Mouse (Mus musculus) liver, embryonic 15.5 days (tissue): ENCODE measurements at regions not wholly inside any gene's neighbourhood (a gene's known extent, or its start where the extent isn't known, plus 50 kb on each side); places are given as distances from the start of the nearest gene placed in this dataset.

ENCODE experiments used
- ATAC-seq: fragments of 200-750 bp; cut with Nextera tagmentation; 2 replicates; pipeline ENCODE4 v1.8.0; 2017; ENCODE audit warnings: moderate number of reproducible peaks, mild to moderate bottlenecking, moderate library complexity; ENCODE audit not compliant: insufficient read depth
- H3K27ac ChIP-seq: fragments of 300-500 bp; sonication (generic); replicated peaks from 2 replicates; pipeline ENCODE4 v1.5.1; 2015; ENCODE audit warnings: mild to moderate bottlenecking, inconsistent platforms
- H3K27me3 ChIP-seq: fragments of 300-500 bp; sonication (generic); 2 replicates; pipeline ENCODE4 v1.6.1; 2015; ENCODE audit warnings: mild to moderate bottlenecking, inconsistent platforms
- H3K36me3 ChIP-seq: fragments of 300-500 bp; sonication (generic); replicated peaks from 2 replicates; pipeline ENCODE4 v1.6.1; 2015; ENCODE audit warnings: moderate library complexity, mild to moderate bottlenecking, inconsistent platforms
- H3K4me1 ChIP-seq: fragments of 300-500 bp; sonication (generic); replicated peaks from 2 replicates; pipeline ENCODE4 v1.6.1; 2015; ENCODE audit warnings: inconsistent platforms
- H3K4me2 ChIP-seq: fragments of 300-500 bp; sonication (generic); 2 replicates; pipeline ENCODE4 v1.6.1; 2015; ENCODE audit warnings: moderate library complexity, mild to moderate bottlenecking, inconsistent platforms
- H3K4me3 ChIP-seq: fragments of 300-500 bp; sonication (generic); replicated peaks from 2 replicates; pipeline ENCODE4 v1.5.1; 2015; ENCODE audit warnings: mild to moderate bottlenecking, inconsistent platforms
- H3K9ac ChIP-seq: fragments of 300-500 bp; sonication (generic); 2 replicates; pipeline ENCODE4 v1.6.1; 2015; ENCODE audit warnings: moderate library complexity, mild to moderate bottlenecking, inconsistent platforms
- H3K9me3 ChIP-seq: fragments of 300-500 bp; sonication (generic); replicated peaks from 2 replicates; pipeline ENCODE4 v1.6.1; 2016; ENCODE audit warnings: inconsistent platforms
- WGBS: fragments of 180-500 bp; shearing (Covaris S2); methylation state at CpG from one replicate; pipeline ENCODE4 v1.1.7; 2015; ENCODE audit warnings: mixed read lengths; ENCODE audit not compliant: insufficient replicate concordance; 5-methylcytosine and 5-hydroxymethylcytosine counted together

- no peak overlapping the region for H3K9ac ChIP-seq
- ATAC-seq: no peak
- H3K27me3 ChIP-seq: no peaks in the 10 kb centered on the region
- H3K27ac ChIP-seq: no peak overlapping the region
- H3K4me2 ChIP-seq: no peak overlapping the region
- H3K4me3 ChIP-seq: no peak overlapping the region
- H3K36me3 ChIP-seq: no peaks in the 10 kb centered on the region
- H3K9me3 ChIP-seq: no peaks in the 10 kb centered on the region
- no peaks in the 10 kb centered on the region for H3K4me1 ChIP-seq
- WGBS: 61% methylated on average over 4 of the region's 4 CpGs
These were observed 105.7 kb downstream of the Samd5 start for GRCm38 (mm10) chr10:9569277-9569676.

GRCm38 (mm10) chr10:9557517-9558065 is 117.4 kb downstream of the Samd5 start:
- Histone ChIP-seq H3K27me3 (no peaks in the 10 kb centered on the region), H3K36me3 (no peaks in the 10 kb centered on the region), H3K9ac (no peak overlapping the region), H3K9me3 (no peaks in the 10 kb centered on the region), H3K27ac (no peak overlapping the region), H3K4me3 (no peak overlapping the region), H3K4me2 (no peak overlapping the region), H3K4me1 (no peaks in the 10 kb centered on the region)
- WGBS: 38% methylated on average over 4 of the region's 4 CpGs
- no peak for ATAC-seq

DNA sequence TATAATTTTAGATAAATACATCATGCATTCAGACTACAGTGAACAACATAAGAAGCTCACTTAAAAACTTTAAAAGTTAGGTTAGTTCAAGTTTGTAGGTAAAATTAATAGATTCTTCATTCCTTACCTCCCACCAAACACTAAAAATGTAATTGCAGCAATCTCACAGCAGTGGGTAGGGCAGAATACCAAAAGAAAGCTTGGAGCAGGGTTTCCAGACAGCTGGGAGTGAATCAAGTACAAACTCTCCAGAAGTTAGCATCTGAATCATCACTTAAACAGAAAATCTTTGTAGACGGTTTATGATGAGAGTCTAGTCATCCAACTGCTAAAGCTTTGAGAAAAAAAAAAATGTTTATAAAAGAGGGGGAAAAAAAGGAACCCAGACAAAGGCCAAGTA is 117.9 kb downstream of the Samd5 start:
- Histone ChIP-seq H3K9ac (no peak overlapping the region), H3K9me3 (no peaks in the 10 kb centered on the region), H3K27me3 (no peaks in the 10 kb centered on the region), H3K36me3 (no peaks in the 10 kb centered on the region), H3K27ac (no peak overlapping the region), H3K4me1 (no peaks in the 10 kb centered on the region), H3K4me3 (no peak overlapping the region), H3K4me2 (no peak overlapping the region)
- WGBS: 42% methylated on average over 1 of the region's 1 CpGs
- ATAC-seq: no peak

- Histone ChIP-seq H3K36me3 (no peaks in the 10 kb centered on the region), H3K27ac (no peak overlapping the region), H3K4me2 (no peak overlapping the region), H3K9ac (no peak overlapping the region), H3K4me1 (no peaks in the 10 kb centered on the region), H3K27me3 (no peaks in the 10 kb centered on the region), H3K4me3 (no peak overlapping the region), H3K9me3 (no peaks in the 10 kb centered on the region)
- no peak for ATAC-seq
- WGBS: 28% methylated on average over 3 of the region's 3 CpGs
These were observed 121.1 kb downstream of the Samd5 start for GRCm38 (mm10) chr10:9553946-9554345.

DNA sequence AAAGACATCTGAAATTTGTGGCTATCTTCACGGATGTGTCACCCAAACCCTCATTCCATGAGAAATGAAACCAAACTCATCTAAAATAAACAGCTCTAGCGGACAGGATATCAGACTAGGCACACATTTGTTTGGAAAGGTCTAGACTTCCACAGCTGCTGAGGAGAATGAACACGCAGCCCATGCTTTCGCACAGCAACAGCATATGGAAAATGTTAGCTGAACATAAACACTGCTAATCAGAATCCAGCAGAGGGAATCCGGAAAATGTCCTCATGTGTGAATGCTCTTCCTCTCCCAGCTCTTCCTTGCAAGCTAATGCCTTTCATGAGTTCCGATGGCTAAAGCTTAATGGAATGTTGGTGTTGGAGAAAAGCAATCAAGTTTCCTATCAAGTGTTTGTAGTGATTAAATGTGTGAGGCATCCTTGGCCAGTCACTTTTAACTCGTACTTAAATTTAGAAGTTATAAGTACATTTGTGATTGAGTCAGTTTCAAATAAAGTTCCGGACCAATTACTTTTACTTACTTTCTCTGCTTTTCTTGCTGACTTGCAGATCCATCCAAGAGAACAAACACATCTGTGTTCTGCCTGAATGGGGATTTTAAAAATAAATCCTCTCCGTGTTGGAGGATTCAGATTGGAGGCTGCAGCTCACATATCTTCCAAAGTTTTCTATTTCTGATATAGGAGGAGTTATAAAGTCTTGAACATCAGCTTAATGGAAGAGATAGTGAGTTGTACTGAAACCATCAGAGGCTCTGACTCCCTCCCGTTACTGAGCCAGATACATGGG is 124.9 kb downstream of the Samd5 start:
- Histone ChIP-seq H3K27me3 (no peaks in the 10 kb centered on the region), H3K4me3 (no peak overlapping the region), H3K9ac (no peak overlapping the region), H3K4me1 (no peaks in the 10 kb centered on the region), H3K36me3 (no peaks in the 10 kb centered on the region), H3K27ac (no peak overlapping the region), H3K9me3 (no peaks in the 10 kb centered on the region), H3K4me2 (no peak overlapping the region)
- 56% methylated on average over 10 of the region's 10 CpGs for WGBS
- no peak for ATAC-seq

DNA sequence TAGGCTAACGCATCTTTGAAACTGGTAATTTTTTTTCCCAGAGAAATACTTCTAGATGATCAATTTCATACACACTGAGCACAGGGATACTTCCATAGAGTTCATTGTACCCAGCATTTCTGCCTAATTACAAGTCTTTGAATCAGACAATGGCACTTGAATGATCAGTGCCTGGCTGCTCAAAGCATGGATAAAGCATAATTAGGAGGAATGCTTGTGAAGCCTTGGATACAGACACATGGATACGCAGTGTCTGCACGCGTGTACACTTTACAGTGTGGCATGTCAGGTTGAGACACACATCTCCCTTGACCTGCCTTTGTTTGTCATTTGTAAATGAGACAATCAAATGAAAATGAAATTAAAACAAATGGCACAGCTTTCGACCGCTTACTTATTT is 129.2 kb downstream of the Samd5 start:
- no peak overlapping the region for H3K4me2 ChIP-seq
- no peaks in the 10 kb centered on the region for H3K9me3 ChIP-seq
- H3K4me3 ChIP-seq: no peak overlapping the region
- no peaks in the 10 kb centered on the region for H3K36me3 ChIP-seq
- no peak overlapping the region for H3K27ac ChIP-seq
- H3K27me3 ChIP-seq: no peaks in the 10 kb centered on the region
- no peak for ATAC-seq
- H3K4me1 ChIP-seq: no peaks in the 10 kb centered on the region
- no peak overlapping the region for H3K9ac ChIP-seq
- 74% methylated on average over 6 of the region's 6 CpGs for WGBS

DNA sequence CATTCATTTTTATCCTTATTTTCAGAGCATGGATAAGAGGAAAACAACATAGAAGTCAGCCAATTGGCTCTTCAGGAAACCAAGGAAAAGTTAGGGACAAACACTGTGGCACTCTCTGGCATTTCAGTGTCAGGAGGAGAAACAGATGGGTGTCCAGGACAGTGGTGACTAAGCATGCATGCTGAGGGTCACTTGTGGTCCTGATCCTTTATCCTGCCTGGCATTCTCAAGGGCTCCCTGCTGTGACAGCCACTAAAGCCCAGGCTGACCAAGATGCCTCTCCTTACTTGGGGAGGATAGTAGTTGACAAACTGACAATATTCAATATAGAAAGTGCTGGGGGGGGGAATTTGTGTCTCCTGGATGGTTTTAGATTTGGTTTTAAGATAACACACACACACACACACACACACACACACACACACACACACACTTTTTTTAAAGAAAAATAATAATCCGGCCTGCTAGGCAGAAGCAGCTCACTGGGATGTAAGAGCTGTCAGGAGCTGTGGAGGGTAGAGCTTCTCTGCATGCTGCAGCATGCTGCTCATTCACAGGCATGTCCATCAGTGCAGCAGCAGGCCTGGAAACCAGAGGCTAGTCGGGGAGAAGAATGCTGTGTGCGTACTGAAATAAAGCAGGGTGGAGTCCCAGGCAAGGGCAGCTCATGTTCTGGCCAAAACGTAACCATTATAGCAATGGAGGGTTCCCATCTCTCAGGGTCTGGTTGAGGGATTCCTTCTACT is 130.8 kb downstream of the Samd5 start:
- H3K9ac ChIP-seq: no peak overlapping the region
- 57% methylated on average over 4 of the region's 4 CpGs for WGBS
- no peak overlapping the region for H3K4me3 ChIP-seq
- no peaks in the 10 kb centered on the region for H3K9me3 ChIP-seq
- no peak for ATAC-seq
- H3K27me3 ChIP-seq: no peaks in the 10 kb centered on the region
- H3K4me1 ChIP-seq: no peaks in the 10 kb centered on the region
- H3K36me3 ChIP-seq: no peaks in the 10 kb centered on the region
- no peak overlapping the region for H3K4me2 ChIP-seq
- H3K27ac ChIP-seq: no peak overlapping the region

GRCm38 (mm10) chr10:9541579-9541978 is 133.4 kb downstream of the Samd5 start:
- H3K9ac ChIP-seq: no peak overlapping the region
- no peak overlapping the region for H3K4me2 ChIP-seq
- no peak for ATAC-seq
- H3K9me3 ChIP-seq: no peaks in the 10 kb centered on the region
- WGBS: 59% methylated on average over 1 of the region's 1 CpGs
- no peak overlapping the region for H3K4me3 ChIP-seq
- no peaks in the 10 kb centered on the region for H3K27me3 ChIP-seq
- H3K36me3 ChIP-seq: no peaks in the 10 kb centered on the region
- H3K27ac ChIP-seq: no peak overlapping the region
- no peaks in the 10 kb centered on the region for H3K4me1 ChIP-seq

GRCm38 (mm10) chr10:9537686-9538085 is 137.3 kb downstream of the Samd5 start:
- ATAC-seq: no peak

DNA sequence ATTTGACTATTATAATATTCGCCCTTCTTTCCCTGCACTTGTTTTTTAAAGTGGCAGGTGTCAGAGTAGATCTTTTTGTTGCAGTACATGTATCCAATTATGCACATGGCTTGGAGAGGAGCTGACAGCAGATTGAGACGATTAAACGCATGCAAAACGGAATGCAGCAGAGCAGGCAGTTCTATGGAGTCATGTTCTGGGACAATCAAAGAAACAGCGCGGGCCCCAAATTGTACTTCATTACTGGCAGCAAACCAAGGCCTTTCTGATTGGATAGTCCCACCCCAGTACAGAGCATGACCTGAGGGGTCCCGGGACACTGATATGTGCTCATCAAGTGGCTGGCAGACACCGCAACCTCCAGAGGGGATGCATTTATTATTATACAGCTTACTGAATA is 140.5 kb downstream of the Samd5 start:
- WGBS: 66% methylated on average over 8 of the region's 8 CpGs
- no peak overlapping the region for H3K27ac ChIP-seq
- no peak overlapping the region for H3K9ac ChIP-seq
- H3K4me1 ChIP-seq: no peaks in the 10 kb centered on the region
- H3K4me3 ChIP-seq: no peak overlapping the region
- no peaks in the 10 kb centered on the region for H3K36me3 ChIP-seq
- H3K9me3 ChIP-seq: no peaks in the 10 kb centered on the region
- H3K27me3 ChIP-seq: no peaks in the 10 kb centered on the region
- H3K4me2 ChIP-seq: no peak overlapping the region
- no peak for ATAC-seq

More at GRCm38 (mm10) chr10:9537686-9538085, 137.3 kb downstream of the Samd5 start:
- no peaks in the 10 kb centered on the region for H3K4me1 ChIP-seq
- H3K4me2 ChIP-seq: no peak overlapping the region
- no peak overlapping the region for H3K9ac ChIP-seq
- H3K9me3 ChIP-seq: no peaks in the 10 kb centered on the region
- WGBS: 64% methylated on average over 3 of the region's 3 CpGs
- H3K27ac ChIP-seq: no peak overlapping the region
- no peaks in the 10 kb centered on the region for H3K27me3 ChIP-seq
- H3K36me3 ChIP-seq: no peaks in the 10 kb centered on the region
- H3K4me3 ChIP-seq: no peak overlapping the region

DNA sequence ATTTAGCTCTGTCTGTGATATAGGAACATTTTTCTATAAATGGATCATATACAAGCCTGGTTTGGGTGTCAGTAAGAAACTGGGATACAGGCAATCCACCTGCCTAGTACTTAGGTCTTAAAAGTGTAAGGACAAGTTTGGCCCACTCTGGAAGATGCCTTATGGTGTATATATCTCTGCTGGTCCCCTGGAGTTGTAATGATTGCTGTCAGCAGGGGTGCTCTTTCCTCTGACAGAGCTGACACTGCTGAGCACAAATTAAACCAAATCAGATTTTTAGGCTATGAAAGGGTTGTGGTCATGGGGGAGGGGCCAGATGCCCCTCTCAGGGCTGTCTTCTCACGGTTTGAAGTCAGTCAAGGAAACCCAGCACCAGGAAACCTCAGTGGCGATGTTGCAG is 141.7 kb downstream of the Samd5 start:
- no peaks in the 10 kb centered on the region for H3K4me1 ChIP-seq
- no peak overlapping the region for H3K9ac ChIP-seq
- no peaks in the 10 kb centered on the region for H3K27me3 ChIP-seq
- ATAC-seq: no peak
- H3K27ac ChIP-seq: no peak overlapping the region
- no peak overlapping the region for H3K4me3 ChIP-seq
- WGBS: 36% methylated on average over 2 of the region's 2 CpGs
- no peaks in the 10 kb centered on the region for H3K36me3 ChIP-seq
- no peak overlapping the region for H3K4me2 ChIP-seq
- no peaks in the 10 kb centered on the region for H3K9me3 ChIP-seq
